Mouse (Mus musculus) limb, embryonic 11.5 days (tissue): ENCODE measurements around the gene Mcidas. TPM values are rescaled to one million over a fixed set of nuclear protein-coding genes. Genes with fewer than 3 reads are reported as not detected.
"Not testable (repeated sequence)": the region's sequence is repeated elsewhere in the genome, so short reads cannot be mapped to it uniquely, and the experiment has no call there.

Experiments
- ATAC-seq: fragments of 200-750 bp; cut with Nextera tagmentation; 2 replicates; pipeline ENCODE4 v1.8.0; 2017; ENCODE audit warnings: low read depth; ENCODE audit not compliant: insufficient number of reproducible peaks, low FRiP score, low TSS enrichment
- DNase-seq: peaks from one replicate; pipeline ENCODE4 v3.0.0-alpha.2; 2015; ENCODE audit warnings: low spot score
- H3K27ac ChIP-seq: fragments of 300-500 bp; sonication (generic); replicated peaks from 2 replicates; pipeline ENCODE4 v1.5.1; 2014; ENCODE audit warnings: low read depth, mild to moderate bottlenecking, low read length
- H3K27me3 ChIP-seq: fragments of 300-500 bp; sonication (generic); 2 replicates; pipeline ENCODE4 v1.6.1; 2014; ENCODE audit warnings: mild to moderate bottlenecking, low read length, mixed read lengths; ENCODE audit not compliant: control insufficient read depth, insufficient read depth
- H3K36me3 ChIP-seq: fragments of 300-500 bp; sonication (generic); 2 replicates; pipeline ENCODE4 v1.6.1; 2014; ENCODE audit warnings: mild to moderate bottlenecking, low read length, moderate library complexity, mixed read lengths; ENCODE audit not compliant: control insufficient read depth, insufficient read depth
- H3K4me1 ChIP-seq: fragments of 300-500 bp; sonication (generic); 2 replicates; pipeline ENCODE4 v1.6.1; 2014; ENCODE audit warnings: low read length, mixed read lengths; ENCODE audit not compliant: control insufficient read depth, insufficient read depth
- H3K4me2 ChIP-seq: fragments of 300-500 bp; sonication (generic); 2 replicates; pipeline ENCODE4 v1.6.1; 2014; ENCODE audit warnings: low read depth, mild to moderate bottlenecking, moderate library complexity; ENCODE audit not compliant: severe bottlenecking
- H3K4me3 ChIP-seq: fragments of 300-500 bp; sonication (generic); 2 replicates; pipeline ENCODE4 v1.5.1; 2014; ENCODE audit warnings: low read depth, low read length
- H3K9ac ChIP-seq: fragments of 300-500 bp; sonication (generic); 2 replicates; pipeline ENCODE4 v1.6.1; 2014; ENCODE audit warnings: mild to moderate bottlenecking, low read length
- H3K9me3 ChIP-seq: fragments of 300-500 bp; sonication (generic); 2 replicates; pipeline ENCODE4 v1.6.1; 2016; ENCODE audit warnings: low read length; ENCODE audit not compliant: control insufficient read depth
- WGBS: fragments of 180-500 bp; shearing (Covaris S2); extraction: QIAGEN DNeasy Blood & Tissue Kit; methylation state at CpG from one replicate; pipeline ENCODE4 v1.1.7; 2014; 5-methylcytosine and 5-hydroxymethylcytosine counted together
- polyA plus RNA-seq: library from polyadenylated mRNA; unstranded; fragments of >200 nt; fragmentation: Nextera tagmentation; extraction: Ambion mirVana; gene quantifications from 2 replicates; pipeline ENCODE4 v1.2.1, GENCODE M21; 2014

Gene Mcidas
- polyA plus RNA-seq, 1 experiment from 2014 or later: not detected

- no peak for DNase-seq
- 70% methylated on average over 4 of the region's 4 CpGs for WGBS
Measured at GRCm38 (mm10) chr13:112996407-112996806, 2.8 kb downstream of the Mcidas start.

GRCm38 (mm10) chr13:112997369-112997768, 3.7 kb downstream of the Mcidas start:
- WGBS: 69% methylated on average over 6 of the region's 6 CpGs
- ATAC-seq: no peak

More at GRCm38 (mm10) chr13:112996407-112996806, 2.8 kb downstream of the Mcidas start:
- Histone ChIP-seq H3K4me3 (no peak overlapping the region), H3K4me1 (peaks cover 18% of the 10 kb centered on the region), H3K4me2 (no peak overlapping the region), H3K27ac (no peak overlapping the region), H3K9me3 (no peaks in the 10 kb centered on the region), H3K27me3 (peaks cover 78% of the 10 kb centered on the region), H3K36me3 (no peaks in the 10 kb centered on the region), H3K9ac (no peak overlapping the region)
- no peak for ATAC-seq

GRCm38 (mm10) chr13:112998427-112999201, 5.0 kb downstream of the Mcidas start:
- Histone ChIP-seq H3K27ac (no peak overlapping the region), H3K4me3 (peak overlapping the region; percentile 34), H3K9me3 (no peaks in the 10 kb centered on the region), H3K27me3 (peaks cover 63% of the 10 kb centered on the region), H3K4me1 (peaks cover 12% of the 10 kb centered on the region), H3K36me3 (no peaks in the 10 kb centered on the region), H3K9ac (peak overlapping the region; percentile 38; the same call in 1 of the 2 replicates), H3K4me2 (peak overlapping the region; percentile 81)
- DNase-seq (peak; percentile 62), ATAC-seq (no peak)
- WGBS: under 1% methylated on average over 46 of the region's 46 CpGs

More at GRCm38 (mm10) chr13:112997369-112997768, 3.7 kb downstream of the Mcidas start:
- no peaks in the 10 kb centered on the region for H3K36me3 ChIP-seq
- H3K4me3 ChIP-seq: no peak overlapping the region
- no peak overlapping the region for H3K9ac ChIP-seq
- no peaks in the 10 kb centered on the region for H3K9me3 ChIP-seq
- H3K4me2 ChIP-seq: no peak overlapping the region
- peaks cover 74% of the 10 kb centered on the region for H3K27me3 ChIP-seq
- DNase-seq: no peak
- H3K4me1 ChIP-seq: peaks cover 18% of the 10 kb centered on the region
- no peak overlapping the region for H3K27ac ChIP-seq

- Histone ChIP-seq H3K4me3 (no peak overlapping the region), H3K27me3 (peaks cover 48% of the 10 kb centered on the region), H3K9ac (no peak overlapping the region), H3K4me2 (no peak overlapping the region), H3K36me3 (no peaks in the 10 kb centered on the region), H3K9me3 (no peaks in the 10 kb centered on the region), H3K4me1 (0 out of 2 replicates have a peak, but pooled peaks cover 6% of the 10 kb centered on the region), H3K27ac (no peak overlapping the region)
- no peak for ATAC-seq
- no peak for DNase-seq
- WGBS: 78% methylated on average over 3 of the region's 3 CpGs
Measured at GRCm38 (mm10) chr13:113000090-113000489, 6.4 kb downstream of the Mcidas start.

GRCm38 (mm10) chr13:113000576-113001318, 7.1 kb downstream of the Mcidas start:
- WGBS: 66% methylated on average over 9 of the region's 9 CpGs
- DNase-seq (no peak), ATAC-seq (no peak)
- no peak overlapping the region for H3K4me2 ChIP-seq
- 0 out of 2 replicates have a peak, but pooled peaks cover 6% of the 10 kb centered on the region for H3K4me1 ChIP-seq
- no peak overlapping the region for H3K4me3 ChIP-seq
- H3K9me3 ChIP-seq: no peaks in the 10 kb centered on the region
- peaks cover 43% of the 10 kb centered on the region for H3K27me3 ChIP-seq
- no peak overlapping the region for H3K9ac ChIP-seq
- H3K36me3 ChIP-seq: no peaks in the 10 kb centered on the region
- no peak overlapping the region for H3K27ac ChIP-seq

DNA sequence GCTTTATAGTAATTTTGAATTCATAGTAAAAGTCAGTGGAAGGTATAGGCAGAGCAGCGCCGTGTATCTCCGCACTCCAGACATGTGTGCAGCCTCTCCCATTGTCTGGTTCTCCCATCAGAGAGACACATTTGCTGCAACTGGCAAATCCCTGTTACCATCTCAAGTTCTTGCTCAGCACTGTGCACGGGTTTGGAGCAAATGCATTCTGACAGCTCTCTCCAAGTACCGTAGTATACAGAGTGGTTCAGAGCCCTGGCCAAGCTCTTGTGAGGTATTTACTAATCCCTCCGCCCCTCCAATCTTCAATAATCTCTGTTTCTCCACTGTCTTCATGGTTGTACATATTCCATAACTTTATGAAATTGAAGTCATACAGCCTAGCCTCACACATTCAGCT, 19.0 kb downstream of the Mcidas start:
- Histone ChIP-seq H3K9ac (no peak overlapping the region), H3K4me1 (no peaks in the 10 kb centered on the region), H3K27me3 (no peaks in the 10 kb centered on the region), H3K4me3 (no peak overlapping the region), H3K9me3 (no peaks in the 10 kb centered on the region), H3K4me2 (no peak overlapping the region), H3K36me3 (no peaks in the 10 kb centered on the region), H3K27ac (no peak overlapping the region)
- WGBS: 79% methylated on average over 6 of the region's 6 CpGs
- ATAC-seq: no peak
- no peak for DNase-seq

DNA sequence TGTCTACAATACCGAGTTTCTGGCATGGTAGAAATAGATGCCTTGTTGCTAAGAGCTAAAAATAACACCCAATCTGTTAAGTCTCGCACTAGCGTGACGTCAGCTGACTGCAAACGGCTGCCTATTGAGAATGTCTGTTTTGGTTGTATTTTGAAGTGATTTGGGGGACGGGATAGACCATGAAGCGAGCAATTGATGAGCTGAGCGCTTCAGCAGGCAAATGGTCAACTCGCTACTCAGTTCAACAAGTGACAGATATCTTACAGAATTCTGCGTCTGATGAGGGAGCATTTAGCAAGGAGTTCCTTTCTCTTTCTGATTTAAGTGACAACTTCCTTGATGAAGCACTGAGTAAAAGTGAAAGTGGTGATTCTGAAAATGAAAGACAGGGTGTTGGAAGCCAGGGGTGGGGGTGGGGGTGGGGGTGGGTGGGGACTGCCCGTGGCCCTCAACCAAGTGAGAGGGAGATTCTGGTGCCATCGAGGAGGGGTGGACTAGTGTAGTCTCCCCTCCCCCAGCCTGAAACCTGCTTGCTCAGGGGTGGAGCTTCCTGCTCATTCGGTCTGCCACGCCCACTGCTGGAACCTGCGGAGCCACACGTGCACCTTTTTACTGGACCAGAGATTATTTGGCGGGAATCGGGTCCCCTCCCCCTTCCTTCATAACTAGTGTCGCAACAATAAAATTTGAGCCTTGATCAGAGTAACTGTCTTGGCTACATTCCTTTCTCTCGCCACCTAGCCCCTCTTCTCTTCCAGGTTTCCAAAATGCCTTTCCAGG, 19.7 kb downstream of the Mcidas start:
- not testable (repeated sequence) for H3K27me3 ChIP-seq, H3K4me3 ChIP-seq, DNase-seq, ATAC-seq, H3K36me3 ChIP-seq, H3K9ac ChIP-seq, H3K9me3 ChIP-seq, H3K4me1 ChIP-seq, H3K27ac ChIP-seq, H3K4me2 ChIP-seq
- WGBS: 50% methylated on average over 18 of the region's 20 CpGs

DNA sequence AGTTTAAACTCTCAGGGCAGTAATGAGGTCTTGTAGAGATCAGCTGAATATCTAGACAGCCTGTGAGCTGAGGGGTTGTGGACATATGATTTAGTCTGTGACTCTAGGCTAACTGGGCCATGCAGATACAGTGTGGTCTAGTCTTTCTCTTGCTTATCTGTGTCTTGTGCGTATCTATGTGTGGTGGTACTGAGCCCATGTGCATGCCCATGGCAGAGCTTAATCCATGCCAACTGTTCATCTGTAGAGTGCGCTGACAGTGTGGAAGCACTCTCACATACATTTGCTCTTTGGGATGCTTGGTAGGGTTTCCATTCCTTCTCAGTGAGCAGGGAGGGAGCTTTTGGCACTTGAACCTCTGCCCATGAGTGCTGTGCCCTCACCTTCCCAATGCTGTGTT, 27.9 kb downstream of the Mcidas start:
- Histone ChIP-seq H3K4me2 (no peak overlapping the region), H3K36me3 (no peaks in the 10 kb centered on the region), H3K9me3 (no peaks in the 10 kb centered on the region), H3K9ac (no peak overlapping the region), H3K4me1 (no peaks in the 10 kb centered on the region), H3K4me3 (no peak overlapping the region), H3K27ac (no peak overlapping the region), H3K27me3 (no peaks in the 10 kb centered on the region)
- no peak for ATAC-seq
- 93% methylated on average over 2 of the region's 2 CpGs for WGBS
- DNase-seq: no peak
